Mouse (Mus musculus) CH12.LX (cell line): ENCODE measurements at regions not wholly inside any gene's neighbourhood (a gene's known extent, or its start where the extent isn't known, plus 50 kb on each side); places are given as distances from the start of the nearest gene placed in this dataset.

Experiments used
- DNase-seq: peaks from one replicate; pipeline ENCODE4 v3.0.0-alpha.2; 2013; ENCODE audit errors: extremely low read depth
- H3K27ac ChIP-seq: 2 replicates; pipeline ENCODE4 v1.5.1; 2012; ENCODE audit warnings: low read depth, mild to moderate bottlenecking, control low read depth, moderate library complexity; ENCODE audit not compliant: insufficient read depth
- H3K27me3 ChIP-seq: replicated peaks from 2 replicates; pipeline ENCODE3; 2012; ENCODE audit warnings: inconsistent platforms
- H3K36me3 ChIP-seq, 2 experiments: replicated peaks in 1 of 2; 2 replicates each; pipeline versions ENCODE3 to v1.6.1; 2012; ENCODE audit warnings: inconsistent platforms in 1 of 2, low read length in 1 of 2, mild to moderate bottlenecking in 1 of 2, mixed read lengths in 1 of 2, moderate library complexity in 1 of 2; ENCODE audit not compliant: control insufficient read depth in 1 of 2, insufficient read depth in 1 of 2
- H3K4me1 ChIP-seq, 2 experiments: 2 replicates each; pipeline ENCODE4 v1.6.1; 2012; ENCODE audit warnings: inconsistent platforms in 1 of 2, moderate library complexity in 1 of 2; ENCODE audit not compliant: insufficient read depth in 2 of 2, control insufficient read depth in 1 of 2
- H3K4me2 ChIP-seq: 2 replicates; pipeline ENCODE4 v1.6.1; 2012; ENCODE audit warnings: low read depth, mild to moderate bottlenecking, control low read depth; ENCODE audit not compliant: poor library complexity, insufficient read depth, severe bottlenecking
- H3K4me3 ChIP-seq, 3 experiments: fragments of 150-350 bp in 1 of 3; sonication (generic) in 1 of 3; replicated peaks in 1 of 3; 2 replicates each; pipeline versions ENCODE3 to v1.5.1; 2011 to 2012; ENCODE audit warnings: low read depth in 2 of 3, low read length in 2 of 3, mild to moderate bottlenecking in 2 of 3, moderate library complexity in 2 of 3, control low read depth in 1 of 3, improper control_type of control experiment in 1 of 3, inconsistent platforms in 1 of 3, mixed read lengths in 1 of 3; ENCODE audit not compliant: poor library complexity in 1 of 3
- H3K79me2 ChIP-seq: replicated peaks from 2 replicates; pipeline ENCODE4 v1.6.1; 2012; ENCODE audit warnings: mild to moderate bottlenecking, moderate library complexity; ENCODE audit not compliant: control insufficient read depth, poor library complexity, insufficient read depth, severe bottlenecking; ENCODE audit errors: extremely low read depth
- H3K9ac ChIP-seq: 2 replicates; pipeline ENCODE4 v1.6.1; 2012; ENCODE audit warnings: low read depth, mild to moderate bottlenecking, control low read depth, moderate library complexity; ENCODE audit not compliant: insufficient read depth
- H3K9me3 ChIP-seq: replicated peaks from 2 replicates; pipeline ENCODE3; 2012; ENCODE audit warnings: low read length, inconsistent platforms, mixed read lengths
- CHD1 ChIP-seq: IDR thresholded peaks from 2 replicates; pipeline ENCODE4 v1.6.1; 2012; ENCODE audit warnings: low read depth, low read length, improper control_type of control experiment, inconsistent platforms
- CTCF ChIP-seq, 2 experiments: IDR thresholded peaks in 1 of 2; conservative IDR thresholded peaks in 1 of 2; 2 replicates each; pipeline ENCODE4 v1.5.1; 2011 to 2012; ENCODE audit warnings: low read depth in 2 of 2, low read length in 2 of 2, improper control_type of control experiment in 1 of 2, inconsistent platforms in 1 of 2, mild to moderate bottlenecking in 1 of 2, moderate library complexity in 1 of 2
- E2F4 ChIP-seq: IDR thresholded peaks from 2 replicates; pipeline ENCODE4 v1.6.1; 2011; ENCODE audit warnings: low read depth, low read length, improper control_type of control experiment; ENCODE audit not compliant: insufficient replicate concordance
- ELF1 ChIP-seq: IDR thresholded peaks from 2 replicates; pipeline ENCODE4 v1.6.1; 2014; ENCODE audit warnings: low read depth, mild to moderate bottlenecking, inconsistent platforms, low read length, improper control_type of control experiment
- EP300 ChIP-seq: IDR thresholded peaks from 2 replicates; pipeline ENCODE4 v1.6.1; 2011; ENCODE audit warnings: low read length, improper control_type of control experiment
- ETS1 ChIP-seq: conservative IDR thresholded peaks from 2 replicates; pipeline ENCODE4 v1.6.1; 2012; ENCODE audit warnings: low read depth, mild to moderate bottlenecking, inconsistent platforms, low read length, improper control_type of control experiment, moderate library complexity
- GABPA ChIP-seq: IDR thresholded peaks from 2 replicates; pipeline ENCODE4 v1.6.1; 2012; ENCODE audit warnings: low read depth, low read length, improper control_type of control experiment, inconsistent platforms; ENCODE audit not compliant: insufficient replicate concordance
- HCFC1 ChIP-seq: IDR thresholded peaks from 2 replicates; pipeline ENCODE4 v1.6.1; 2012; ENCODE audit warnings: low read depth, mild to moderate bottlenecking, inconsistent platforms, low read length, improper control_type of control experiment
- JUN ChIP-seq: IDR thresholded peaks from 2 replicates; pipeline ENCODE4 v1.6.1; 2011; ENCODE audit warnings: low read depth, mild to moderate bottlenecking, low read length, improper control_type of control experiment, moderate library complexity; ENCODE audit not compliant: insufficient read depth
- MEF2A ChIP-seq: IDR thresholded peaks from 2 replicates; pipeline ENCODE4 v1.6.1; 2014; ENCODE audit warnings: low read depth, mild to moderate bottlenecking, inconsistent platforms, low read length, improper control_type of control experiment, borderline replicate concordance
- MXI1 ChIP-seq: IDR thresholded peaks from 2 replicates; pipeline ENCODE4 v1.6.1; 2011; ENCODE audit warnings: mild to moderate bottlenecking, low read depth, low read length, improper control_type of control experiment
- MYC ChIP-seq: IDR thresholded peaks from 2 replicates; pipeline ENCODE4 v1.6.1; 2011; ENCODE audit warnings: low read depth, mild to moderate bottlenecking, improper control_type of control experiment, low read length
- NRF1 ChIP-seq: IDR thresholded peaks from 2 replicates; pipeline ENCODE4 v1.6.1; 2014; ENCODE audit warnings: low read depth, mild to moderate bottlenecking, inconsistent platforms, low read length, improper control_type of control experiment, moderate library complexity
- PAX5 ChIP-seq: IDR thresholded peaks from 2 replicates; pipeline ENCODE4 v1.6.1; 2012; ENCODE audit warnings: low read length, inconsistent platforms, mixed read lengths
- POLR2AphosphoS2 ChIP-seq: IDR thresholded peaks from 2 replicates; pipeline ENCODE4 v1.6.1; 2011; ENCODE audit warnings: low read depth, low read length, improper control_type of control experiment
- RAD21 ChIP-seq: IDR thresholded peaks from 2 replicates; pipeline ENCODE4 v1.6.1; 2011; ENCODE audit warnings: low read depth, mild to moderate bottlenecking, low read length, improper control_type of control experiment, moderate library complexity
- RCOR1 ChIP-seq: conservative IDR thresholded peaks from 2 replicates; pipeline ENCODE4 v1.6.1; 2012; ENCODE audit warnings: low read depth, mild to moderate bottlenecking, inconsistent platforms, low read length, improper control_type of control experiment
- SIN3A ChIP-seq: IDR thresholded peaks from 2 replicates; pipeline ENCODE4 v1.6.1; 2012; ENCODE audit warnings: low read length, improper control_type of control experiment, inconsistent platforms
- SMC3 ChIP-seq: IDR thresholded peaks from 2 replicates; pipeline ENCODE4 v1.6.1; 2011; ENCODE audit warnings: low read depth, low read length, improper control_type of control experiment
- USF1 ChIP-seq: IDR thresholded peaks from 2 replicates; pipeline ENCODE4 v1.6.1; 2014; ENCODE audit warnings: low read depth, mild to moderate bottlenecking, inconsistent platforms, low read length, improper control_type of control experiment
- USF2 ChIP-seq: conservative IDR thresholded peaks from 2 replicates; pipeline ENCODE4 v1.6.1; 2011; ENCODE audit warnings: low read depth, low read length, improper control_type of control experiment
- ZKSCAN1 ChIP-seq: IDR thresholded peaks from 2 replicates; pipeline ENCODE4 v1.6.1; 2012; ENCODE audit warnings: low read depth, inconsistent platforms, low read length, improper control_type of control experiment, borderline replicate concordance
- ZMIZ1 ChIP-seq: IDR thresholded peaks from 2 replicates; pipeline ENCODE4 v1.6.1; 2012; ENCODE audit warnings: low read depth, mild to moderate bottlenecking, inconsistent platforms, low read length, improper control_type of control experiment
- dilution Hi-C: fragments of 300-500 bp; cut with MboI; formaldehyde crosslinking; loops from 2 replicates; pipeline ENCODE4 v1.14.3; 2020; ENCODE audit warnings: low sequenced_read_pairs; ENCODE audit not compliant: extremely low pct_unique_long_range_greater_than_20kb, extremely low pct_ligation_motif_present
- in situ Hi-C: fragments of 300-500 bp; cut with MboI; formaldehyde crosslinking; loops from 3 replicates; pipeline ENCODE4 v1.14.3; 2019; ENCODE audit warnings: low sequenced_read_pairs, low pct_ligation_motif_present, low pct_unique_long_range_greater_than_20kb, mixed read lengths

DNA sequence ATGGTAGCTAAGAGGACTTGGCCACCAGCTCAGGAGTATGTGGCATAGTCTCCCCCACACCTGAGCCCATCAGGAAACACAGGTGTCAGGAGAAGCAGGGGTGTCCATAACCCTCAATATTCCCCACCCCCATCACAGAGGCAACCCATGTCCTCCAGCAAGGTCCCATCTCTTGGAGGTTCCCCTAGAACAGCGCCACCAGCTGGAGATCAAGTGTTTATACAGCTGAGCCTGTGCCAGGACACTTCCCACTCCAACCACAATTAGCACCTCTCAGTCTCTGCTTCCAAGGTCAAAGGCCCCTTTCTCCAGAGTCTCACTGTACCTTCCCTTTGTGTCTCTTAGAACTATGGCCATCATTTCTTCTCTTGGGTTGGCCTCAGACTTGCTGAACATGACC lies 276.5 kb downstream of the Med13l start:
- H3K4me1 ChIP-seq = no peaks in the 10 kb centered on the region
- H3K4me3 ChIP-seq = no peak overlapping the region
- no peaks in the 10 kb centered on the region for H3K27me3 ChIP-seq
- no peak overlapping the region for H3K4me2 ChIP-seq
- peaks cover 83% of the 10 kb centered on the region for H3K9me3 ChIP-seq
- dilution Hi-C loops (no loop called here), in situ Hi-C loops (no loop called here)
- DNase-seq = no peak
- H3K9ac ChIP-seq = no peak overlapping the region
- no peak overlapping the region for H3K27ac ChIP-seq
- no peaks in the 10 kb centered on the region for H3K36me3 ChIP-seq
- TF ChIP-seq HCFC1 (no peak), EP300 (no peak), E2F4 (no peak), ELF1 (no peak)
- TF ChIP-seq, all 38 proteins: peak for 0
- no peaks in the 10 kb centered on the region for H3K79me2 ChIP-seq

DNA sequence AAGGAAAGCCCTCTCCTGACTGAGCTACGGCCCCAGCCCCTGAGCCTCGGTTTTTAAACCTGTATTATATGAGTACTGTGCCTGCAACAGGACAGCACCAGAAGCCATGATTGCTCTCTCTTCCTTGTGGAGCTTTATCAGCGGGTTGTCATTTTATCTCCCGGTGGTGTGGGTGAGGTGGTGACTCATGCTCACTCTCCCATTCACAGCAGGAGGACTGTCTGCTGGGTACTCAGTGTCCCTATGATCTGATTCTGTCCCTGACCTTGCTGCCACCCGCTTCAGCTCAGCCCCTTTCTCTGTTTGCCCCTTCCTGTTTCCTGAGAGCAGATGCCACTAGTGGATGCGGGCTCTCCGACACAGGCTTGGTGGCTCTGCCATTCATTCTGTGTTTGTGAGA lies 277.9 kb downstream of the Med13l start:
- H3K9me3 ChIP-seq = peaks cover 86% of the 10 kb centered on the region
- in situ Hi-C loops = no loop called here

DNA sequence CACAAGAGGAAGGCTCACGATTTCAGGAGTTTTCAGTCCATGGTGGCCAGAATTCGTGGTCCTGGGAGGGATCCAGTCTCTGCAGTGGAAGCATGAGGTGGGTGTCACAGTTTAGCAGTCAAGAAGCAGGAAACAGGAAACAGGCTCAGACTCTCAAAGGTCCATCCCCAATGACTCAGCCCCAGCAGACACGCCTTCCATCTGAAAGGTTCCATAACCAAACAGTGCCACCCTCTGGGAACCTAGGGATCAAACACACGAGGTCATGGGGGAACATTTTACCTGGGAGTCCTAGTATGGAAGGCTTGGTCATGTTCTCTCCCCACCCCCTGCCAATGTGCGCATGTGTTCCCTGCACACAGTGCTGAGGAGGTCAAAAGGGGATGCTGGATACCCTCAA lies 279.4 kb downstream of the Med13l start:
- DNase-seq = no peak
- Histone ChIP-seq H3K36me3 (no peaks in the 10 kb centered on the region), H3K79me2 (no peaks in the 10 kb centered on the region), H3K4me2 (no peak overlapping the region), H3K27me3 (no peaks in the 10 kb centered on the region), H3K4me3 (no peak overlapping the region), H3K27ac (no peak overlapping the region), H3K9ac (no peak overlapping the region), H3K9me3 (peaks cover 84% of the 10 kb centered on the region), H3K4me1 (no peaks in the 10 kb centered on the region)
- dilution Hi-C loops (no loop called here), in situ Hi-C loops (no loop called here)
- no peak for TF ChIP-seq MXI1
- TF ChIP-seq USF2 = no peak
- no peak for TF ChIP-seq SIN3A
- no peak for TF ChIP-seq NRF1
- no peak; the same call in 1 of the 2 replicates for TF ChIP-seq RAD21
- TF ChIP-seq ETS1 = no peak
- no peak for TF ChIP-seq CTCF (conservative IDR thresholded peaks at IDR 0.05 in 1 of 2, IDR thresholded peaks at IDR 0.05 in 1 of 2; ENCODE audit: low read depth in 2 of 2, low read length in 2 of 2)
- TF ChIP-seq ZKSCAN1 = no peak
- TF ChIP-seq RCOR1 = no peak
- no peak for TF ChIP-seq MYC
- no peak for TF ChIP-seq MEF2A

More for the DNA sequence above, 277.9 kb downstream of the Med13l start:
- no peak for DNase-seq
- Histone ChIP-seq H3K36me3 (no peaks in the 10 kb centered on the region), H3K4me1 (no peaks in the 10 kb centered on the region), H3K27ac (no peak overlapping the region), H3K9ac (no peak overlapping the region), H3K4me2 (no peak overlapping the region), H3K27me3 (no peaks in the 10 kb centered on the region), H3K79me2 (no peaks in the 10 kb centered on the region), H3K4me3 (no peak overlapping the region)
- no peak for TF ChIP-seq SMC3
- TF ChIP-seq PAX5 = no peak
- no peak for TF ChIP-seq CTCF (conservative IDR thresholded peaks at IDR 0.05 in 1 of 2, IDR thresholded peaks at IDR 0.05 in 1 of 2; ENCODE audit: low read depth in 2 of 2, low read length in 2 of 2)
- no peak for TF ChIP-seq USF2
- TF ChIP-seq GABPA = no peak
- no peak for TF ChIP-seq HCFC1
- no peak for TF ChIP-seq CHD1
- no peak for TF ChIP-seq USF1
- TF ChIP-seq POLR2AphosphoS2 = no peak
- no peak for TF ChIP-seq ZMIZ1
- no peak for TF ChIP-seq JUN
- dilution Hi-C loops = no loop called here
